Mouse (Mus musculus) adipocyte (in vitro differentiated cells): ENCODE data around the gene Cxcl17.
"Not testable (repeated sequence)": the region's sequence is repeated elsewhere in the genome, so short reads cannot be mapped to it uniquely, and the experiment has no call there.

Experiments
- DNase-seq: peaks from one replicate; pipeline ENCODE4 v3.0.0-alpha.2; 2016; ENCODE audit warnings: low spot score

The Cxcl17 gene

DNA sequence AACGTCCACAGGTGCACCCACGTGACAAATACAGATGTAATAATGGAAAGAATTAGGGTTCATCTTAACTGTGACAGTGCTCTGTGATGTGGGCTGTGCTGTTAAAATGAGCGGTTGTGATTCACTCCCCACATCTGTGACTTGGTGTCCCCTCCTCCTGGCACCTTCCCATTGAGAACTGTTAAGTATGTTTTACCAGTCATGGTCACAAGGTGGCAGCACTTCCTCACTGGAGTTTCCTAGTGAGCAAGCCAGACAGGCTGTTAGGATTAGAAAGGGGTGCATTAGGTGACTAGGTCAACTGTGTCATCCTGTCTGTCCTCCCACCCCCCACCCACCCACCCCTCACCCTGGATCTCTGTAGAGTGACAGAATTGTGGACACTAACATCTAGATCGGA, 11.7 kb upstream of the Cxcl17 start:
- DNase-seq, result peak; percentile 83

DNA sequence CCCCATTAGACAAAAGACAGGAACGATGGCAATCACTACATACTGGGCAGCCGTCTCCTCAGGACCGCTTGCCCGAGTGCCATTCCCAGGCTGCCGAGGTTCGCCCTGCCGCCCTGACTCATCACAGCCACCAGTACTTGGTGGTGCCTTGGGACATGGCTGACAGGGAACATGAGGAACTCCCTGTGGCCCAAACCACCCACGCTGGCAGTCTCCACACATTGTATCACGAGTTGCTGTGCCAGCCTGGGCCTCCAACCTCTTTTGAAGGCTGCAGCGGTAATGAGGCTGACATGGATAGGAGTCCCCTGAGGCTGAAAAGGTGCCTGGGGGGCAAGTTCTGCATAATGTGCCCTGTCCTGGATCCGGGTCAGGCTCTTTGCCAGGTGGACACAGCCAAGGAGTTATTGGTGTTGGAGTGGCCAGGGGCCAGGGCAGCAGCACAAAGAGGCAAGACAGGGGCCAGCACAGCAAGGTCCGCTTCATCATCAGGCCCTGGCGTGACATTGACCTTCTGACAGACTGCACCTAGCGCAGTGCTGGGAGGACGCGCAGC, 9.7 kb upstream of the Cxcl17 start:
- DNase-seq, result no peak

DNA sequence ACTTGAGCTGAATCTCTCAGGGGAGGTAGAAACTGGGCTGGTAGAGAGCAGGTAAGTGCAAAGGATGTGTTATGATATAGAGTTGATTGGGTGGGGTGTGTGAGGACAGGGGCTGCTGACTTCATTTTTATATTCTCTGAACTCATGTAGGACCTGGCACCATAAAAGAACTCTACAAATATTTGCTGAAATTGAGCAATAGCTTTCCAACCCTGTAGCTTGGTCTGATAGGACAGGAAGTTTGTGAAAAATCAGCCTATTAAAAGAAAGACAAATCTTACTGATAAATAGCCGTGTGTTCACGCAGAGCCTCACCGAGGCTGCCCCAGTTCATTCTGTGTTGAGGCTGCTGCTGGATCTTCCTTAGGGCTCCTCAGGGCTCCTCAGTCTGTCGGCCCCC, 7.3 kb upstream of the Cxcl17 start:
- no peak for DNase-seq

DNA sequence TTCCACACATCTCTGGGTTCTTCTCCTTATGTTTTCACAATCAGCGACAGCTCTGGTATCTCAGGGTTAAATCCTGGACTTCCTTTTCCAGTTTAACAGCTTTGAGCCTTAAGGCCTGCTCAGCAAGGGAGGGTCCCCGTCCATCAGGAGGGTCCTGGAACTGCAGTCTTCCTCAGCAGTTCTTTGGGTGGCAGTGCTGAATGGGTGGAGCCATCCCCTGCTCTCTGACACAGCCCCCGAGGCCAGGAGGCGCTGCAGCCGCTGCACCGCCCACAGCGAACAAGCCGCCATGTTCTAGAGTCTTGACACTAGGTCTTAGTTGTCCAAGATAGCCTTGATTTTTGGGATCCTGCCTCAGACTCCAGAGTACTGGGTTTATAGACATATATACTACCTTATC, 6.8 kb upstream of the Cxcl17 start:
- no peak for DNase-seq

DNA sequence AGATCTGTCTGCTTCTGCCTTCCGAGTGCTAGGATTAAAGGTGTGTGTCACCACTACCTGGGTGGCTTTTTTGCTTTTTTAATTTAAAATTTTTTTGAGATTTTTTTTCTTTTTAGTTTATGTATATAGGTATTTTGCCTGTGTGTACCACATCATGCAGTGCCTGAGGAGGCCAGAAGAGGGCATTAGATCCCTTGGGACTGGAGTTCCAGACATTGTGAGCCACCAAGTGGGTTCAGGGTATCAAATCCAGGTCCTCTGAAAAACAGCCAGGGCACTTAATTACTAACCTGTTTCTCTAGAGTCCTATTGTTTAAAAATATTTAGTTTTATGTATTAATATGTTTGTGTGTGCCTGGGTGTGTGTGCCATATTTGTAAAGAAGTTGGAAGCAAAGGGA, 4.9 kb upstream of the Cxcl17 start:
- no peak for DNase-seq

DNA sequence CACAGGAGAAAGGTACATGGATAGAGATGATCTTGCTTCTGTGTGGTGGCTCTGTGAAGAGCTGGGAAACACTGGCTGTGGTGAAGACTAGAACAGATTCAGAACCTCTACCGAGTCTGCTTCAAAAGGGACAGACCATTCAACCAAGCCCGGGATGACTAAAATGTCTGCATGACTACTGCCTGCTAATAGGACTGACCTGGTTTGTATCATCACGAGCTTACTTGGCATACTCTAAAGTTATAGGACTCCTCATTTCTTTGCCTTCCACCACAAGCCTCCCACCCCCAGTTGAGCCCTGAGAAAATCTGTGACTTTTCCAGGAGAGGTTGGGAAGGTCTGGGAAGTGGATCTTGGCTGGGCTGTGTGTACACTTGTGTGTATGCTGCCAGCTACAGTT, 825 bp downstream of the Cxcl17 start:
- no peak for DNase-seq

DNA sequence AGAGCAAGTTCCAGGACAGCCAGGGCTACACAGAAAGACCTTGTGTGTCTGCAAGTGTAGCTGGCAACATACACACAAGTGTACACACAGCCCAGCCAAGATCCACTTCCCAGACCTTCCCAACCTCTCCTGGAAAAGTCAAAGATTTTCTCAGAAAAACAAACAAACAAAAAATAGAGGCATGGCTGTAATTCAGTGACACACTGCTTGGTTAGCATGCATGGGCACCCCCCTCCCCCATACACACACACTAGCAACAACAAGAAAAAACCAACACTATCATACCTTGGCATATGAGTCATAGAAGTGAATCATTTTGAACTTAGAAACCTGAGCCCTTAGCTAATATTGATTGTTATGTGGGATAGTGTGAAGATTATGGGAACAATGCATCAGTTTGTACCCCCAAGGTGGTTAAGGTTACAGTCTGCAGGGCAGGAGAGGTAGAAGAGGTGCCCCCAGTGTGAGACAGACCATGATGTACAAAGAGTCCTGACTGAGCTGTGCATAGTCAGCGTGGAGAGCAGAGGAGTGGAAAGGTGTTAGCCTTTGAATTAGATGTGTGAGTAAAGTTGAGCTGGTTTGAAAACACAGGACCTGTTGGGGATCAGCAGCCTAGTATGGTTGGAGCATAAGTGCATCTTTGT, 1.6 kb downstream of the Cxcl17 start:
- no peak for DNase-seq

DNA sequence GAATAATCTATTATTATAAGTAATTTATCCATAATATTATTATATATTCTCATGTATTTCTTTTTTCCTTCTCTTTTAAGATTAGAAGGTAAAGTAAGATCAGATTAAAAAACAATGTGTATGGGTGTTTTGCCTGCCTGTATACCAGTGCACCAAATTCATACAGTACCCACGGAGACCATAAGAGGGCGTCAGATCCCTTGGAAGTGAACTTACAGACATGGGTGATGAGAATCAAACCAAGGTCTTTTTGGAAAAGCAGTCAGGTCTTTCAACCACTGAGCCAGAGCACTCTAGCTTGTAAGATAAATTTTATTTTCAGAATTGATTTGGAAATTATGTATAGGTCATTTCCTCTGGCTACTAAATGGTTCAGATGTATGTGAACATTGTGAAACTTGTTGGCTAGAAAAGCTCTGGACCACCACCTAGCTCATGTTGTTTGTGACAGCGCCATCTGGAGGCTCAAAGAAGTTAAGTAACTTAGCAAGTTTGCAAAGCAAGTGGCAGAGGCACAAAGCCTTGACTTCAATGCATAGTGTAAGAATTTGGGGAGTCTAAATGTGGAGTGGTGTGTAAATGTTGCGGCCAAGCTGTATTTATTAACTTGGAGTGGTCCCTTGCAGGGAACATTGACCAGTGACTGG, 3.4 kb downstream of the Cxcl17 start:
- peak; percentile 29 for DNase-seq

DNA sequence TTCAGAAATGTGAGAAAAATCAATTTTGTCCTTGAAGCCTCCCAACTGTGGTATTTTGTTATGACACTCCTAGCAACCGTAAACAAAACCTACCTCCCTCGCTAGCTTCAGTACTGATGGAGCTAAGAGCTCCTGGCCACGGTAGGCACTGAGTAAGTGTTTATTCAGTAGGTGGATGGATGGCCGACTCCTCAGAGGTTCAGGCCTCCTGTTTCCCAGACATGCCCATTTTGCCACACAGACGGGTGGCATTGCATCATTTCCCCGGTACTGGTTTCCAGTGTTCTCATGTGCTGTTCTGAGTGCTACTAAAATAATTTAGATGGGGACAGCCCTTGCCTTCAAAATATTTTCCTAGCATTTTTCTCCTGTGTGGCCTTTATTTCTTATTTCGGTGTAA, 6.2 kb downstream of the Cxcl17 start:
- no peak for DNase-seq

DNA sequence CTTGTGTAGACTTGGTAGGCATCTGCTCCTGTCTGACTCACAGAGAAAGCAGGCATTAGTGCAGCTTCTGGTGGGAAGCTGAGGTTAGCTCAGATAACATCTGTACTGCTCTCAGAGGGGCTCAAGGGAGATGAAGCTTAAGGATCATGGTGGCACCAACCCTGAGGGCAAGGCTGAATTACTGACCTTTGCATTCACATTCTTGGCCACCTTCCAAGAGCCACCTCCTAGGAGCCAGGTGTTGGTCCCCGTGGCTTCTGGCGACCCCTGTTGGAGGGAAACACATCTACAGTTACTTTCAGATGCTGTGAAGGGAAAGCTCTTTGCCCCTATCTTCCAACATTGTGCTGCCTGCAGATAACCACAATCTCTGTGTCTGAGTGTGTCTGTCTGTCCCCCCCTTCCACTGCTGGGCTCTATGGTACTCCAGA, 10.0 kb downstream of the Cxcl17 start:
- DNase-seq, result peak; percentile 66

DNA sequence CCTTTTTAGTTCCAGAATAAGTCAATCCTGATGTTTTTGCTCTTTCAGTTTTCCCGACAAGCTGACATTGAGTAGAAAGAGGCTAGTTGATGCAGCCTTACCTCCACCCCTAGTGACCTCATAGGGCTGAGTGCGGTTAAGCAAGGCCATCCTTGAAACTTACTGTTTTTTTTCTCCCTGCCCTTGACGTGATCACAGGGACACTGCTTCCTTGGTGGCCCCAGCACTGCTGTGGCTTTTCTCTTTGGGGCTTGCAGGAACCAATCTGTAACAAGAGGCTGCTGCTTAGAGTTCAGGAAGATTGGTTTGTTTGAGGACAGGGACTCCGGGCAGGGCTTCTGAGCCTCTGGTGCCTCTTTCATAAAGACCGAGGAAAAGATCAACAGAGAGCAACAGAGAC, 10.7 kb downstream of the Cxcl17 start:
- no peak for DNase-seq

DNA sequence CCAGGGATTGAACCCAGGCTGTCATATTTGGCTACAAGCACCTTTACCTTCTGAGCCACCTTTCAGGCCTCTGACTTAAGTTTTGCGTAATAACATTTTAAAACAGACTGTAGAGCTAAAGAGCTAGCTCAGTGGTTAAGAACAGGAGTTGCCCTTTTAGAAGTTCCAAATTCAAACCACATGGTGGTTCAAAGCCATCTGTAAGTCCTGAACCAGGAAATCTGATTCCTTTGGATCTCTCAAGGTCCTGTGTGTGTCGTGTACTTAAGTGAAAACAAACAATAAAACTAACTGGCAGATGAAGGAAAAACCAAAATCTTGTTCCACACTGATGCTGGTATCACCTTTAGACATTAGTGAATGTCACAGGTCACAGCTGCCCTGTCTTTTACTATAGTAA, 11.1 kb downstream of the Cxcl17 start:
- no peak for DNase-seq

DNA sequence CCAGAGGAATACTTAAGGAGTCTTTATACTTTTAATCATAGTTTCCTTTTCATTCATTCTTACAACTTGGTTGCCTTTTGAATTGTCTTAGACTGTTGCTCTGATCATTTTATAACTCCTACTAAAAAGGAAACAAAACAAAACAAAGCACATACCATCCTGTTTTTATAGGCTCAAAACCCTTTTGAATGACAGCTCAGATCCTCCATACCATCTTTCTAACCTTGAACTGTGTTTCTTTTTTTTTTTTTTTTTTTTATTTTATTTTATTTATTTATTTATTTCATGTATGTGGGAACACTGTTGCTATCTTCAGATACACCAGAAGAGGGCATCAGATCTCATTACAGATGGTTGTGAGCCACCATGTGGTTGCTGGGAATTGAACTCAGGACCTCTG, 13.7 kb downstream of the Cxcl17 start:
- DNase-seq, result not testable (repeated sequence)

DNA sequence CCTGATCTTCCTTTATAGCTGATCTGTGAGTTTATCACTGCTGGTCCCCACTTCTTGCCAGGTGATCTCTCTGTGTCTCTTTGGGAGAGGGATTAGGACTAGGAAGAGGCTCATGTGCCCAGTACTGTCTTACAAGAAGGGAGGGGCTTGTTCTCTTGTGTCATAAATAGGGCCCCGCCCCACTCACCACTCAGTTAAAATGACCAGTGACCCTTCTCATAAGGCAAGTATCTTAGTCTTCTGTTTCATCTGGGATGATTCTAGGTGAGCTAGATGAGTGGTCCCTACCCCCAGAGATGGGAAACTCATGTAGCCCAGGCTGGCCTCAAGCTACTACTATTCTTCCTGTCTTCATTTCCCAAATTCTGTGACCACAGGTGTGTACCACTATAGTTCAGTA, 14.1 kb downstream of the Cxcl17 start, which contains the start of gene Lipe:
Lipe (minus strand) TSS at position 101 of the 400 bp plus-strand sequence.
- no peak for DNase-seq

DNA sequence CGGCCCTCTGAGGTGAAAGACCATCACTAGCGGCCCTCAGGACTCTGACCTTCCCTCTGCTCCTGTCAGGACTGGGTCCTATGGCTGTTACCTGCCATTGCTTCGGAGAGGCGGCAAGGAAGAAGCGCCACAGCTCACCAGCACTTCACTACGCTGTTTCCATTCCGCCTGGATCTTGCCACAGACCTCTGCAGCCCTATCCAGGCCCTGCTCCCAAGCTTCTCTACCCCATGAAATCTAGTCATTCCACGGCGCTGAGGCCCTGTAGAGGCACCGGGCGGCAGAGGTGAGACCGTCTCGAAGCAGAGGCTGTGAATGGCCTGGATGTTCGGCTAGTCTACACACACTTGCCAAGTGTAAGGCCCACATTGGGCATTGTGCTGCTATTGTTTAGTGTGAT, 16.1 kb downstream of the Cxcl17 start:
- DNase-seq, result no peak

DNA sequence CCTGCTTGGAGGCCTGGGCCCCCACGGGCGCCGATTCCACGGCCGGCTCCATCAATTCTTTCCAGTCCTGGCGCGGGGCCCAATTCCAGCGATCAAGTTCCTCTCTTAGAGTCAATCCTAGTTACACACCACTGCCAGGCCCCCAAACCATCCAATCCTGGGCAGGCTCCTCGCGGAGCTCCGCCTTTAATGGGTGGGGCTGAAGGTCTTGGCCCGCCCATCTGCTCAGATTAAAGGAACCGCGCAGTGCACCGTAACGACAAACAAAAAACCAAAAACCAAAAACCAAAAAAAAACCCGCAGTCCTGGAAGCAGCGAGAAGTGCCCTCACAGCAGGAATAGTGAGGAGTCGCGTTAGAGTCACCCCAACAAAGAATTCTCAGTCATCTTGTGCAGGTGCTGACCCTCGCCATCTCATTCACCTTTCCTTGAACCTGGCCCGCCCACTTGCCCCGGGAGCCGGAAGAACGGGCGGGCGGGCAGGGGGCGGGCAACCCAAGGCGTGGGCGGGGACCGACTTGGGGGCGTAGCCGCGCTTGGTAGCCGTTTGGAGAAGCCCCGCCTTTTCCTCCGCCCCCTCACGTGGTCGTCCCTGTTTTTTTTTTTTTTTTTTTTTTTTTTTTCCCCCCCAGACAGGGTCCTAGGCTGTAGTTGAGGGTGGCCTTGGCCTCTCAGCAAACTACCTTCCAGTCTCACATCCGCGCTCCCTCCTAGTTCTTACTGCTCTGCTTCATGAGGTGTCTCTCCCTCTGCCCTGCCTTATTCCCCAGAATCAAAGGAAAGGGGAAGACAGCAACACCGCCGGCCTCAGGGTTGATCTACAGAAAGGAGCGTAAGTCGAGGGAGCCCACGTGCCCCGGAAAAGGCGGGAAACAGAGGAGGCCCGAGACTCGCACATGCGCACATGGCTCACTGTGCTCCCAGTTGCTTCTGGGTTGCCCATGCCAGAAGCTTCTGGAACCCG, 16.8 kb downstream of the Cxcl17 start:
- peak; percentile 94 for DNase-seq

DNA sequence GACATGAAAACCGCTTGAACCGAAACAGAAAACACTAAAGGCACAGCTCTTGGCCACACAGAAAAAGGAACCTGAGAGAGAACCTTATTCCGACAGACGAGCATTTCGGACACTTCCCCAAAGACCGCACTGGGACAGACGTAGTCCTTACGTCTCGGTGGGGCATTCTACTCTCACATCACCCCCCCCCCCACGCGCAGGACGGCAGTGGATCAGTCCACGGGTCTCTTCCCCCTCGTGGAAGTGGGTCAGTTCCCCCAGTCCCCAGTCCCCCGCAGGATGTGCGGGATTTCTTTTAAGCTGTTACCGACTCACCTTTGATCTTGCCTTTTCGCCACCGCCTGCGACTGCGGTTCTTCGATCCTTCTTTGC, 17.5 kb downstream of the Cxcl17 start:
- DNase-seq, result no peak

DNA sequence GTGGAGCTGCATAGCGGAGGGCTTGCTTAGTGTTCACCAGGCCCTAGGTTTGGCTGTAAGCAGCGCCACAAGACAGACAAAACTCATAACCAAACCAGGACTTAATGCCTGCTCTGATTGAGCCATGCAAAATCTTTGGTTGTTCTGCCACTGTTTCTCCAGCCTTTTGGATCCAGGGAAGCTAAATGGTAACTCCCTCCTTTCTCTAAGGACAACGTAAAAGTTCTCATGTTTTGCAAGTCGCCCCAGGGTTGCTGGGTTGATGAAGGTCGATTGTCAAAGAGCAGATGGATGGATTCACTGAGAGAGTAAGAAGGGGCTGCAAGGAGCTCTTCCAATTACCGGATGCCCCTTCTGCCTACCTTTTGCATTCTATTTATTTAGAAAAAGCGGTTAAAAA, 17.9 kb downstream of the Cxcl17 start:
- peak; percentile 25 for DNase-seq

DNA sequence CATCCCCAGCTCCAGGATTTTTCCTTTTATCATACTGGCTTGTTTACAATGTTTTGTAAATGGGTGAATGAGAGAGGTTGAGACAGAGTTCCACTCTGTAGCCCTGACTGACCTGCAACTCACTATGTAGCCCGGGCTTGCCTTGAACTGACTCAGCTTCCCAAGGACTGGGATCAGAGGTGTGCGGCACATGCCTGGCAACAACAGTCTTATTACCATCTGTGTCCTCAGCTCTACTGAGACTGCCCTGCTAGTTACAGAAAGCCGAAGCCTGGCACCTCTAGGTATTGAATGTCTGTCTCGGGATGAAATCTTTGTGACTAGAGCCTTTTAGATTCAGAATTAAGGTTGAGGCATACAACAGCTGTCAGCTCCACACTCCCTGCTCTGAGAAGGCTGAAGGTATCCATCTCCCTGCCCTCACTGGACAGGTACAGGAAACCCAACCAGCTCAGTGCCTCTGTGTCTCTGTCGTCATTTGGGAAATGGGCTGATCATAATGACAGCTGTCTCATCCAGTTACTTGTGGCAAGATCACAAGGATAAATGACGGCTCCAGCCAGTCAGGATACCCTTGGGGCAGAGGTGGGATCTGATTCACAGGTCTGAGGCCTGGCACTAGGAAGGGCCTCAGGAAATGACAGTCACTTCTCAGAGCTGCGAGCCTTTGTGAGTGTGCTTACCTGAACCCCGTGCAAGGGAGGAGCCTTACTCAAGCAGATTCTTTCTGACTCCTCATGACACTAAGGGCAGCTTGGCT, 19.1 kb downstream of the Cxcl17 start:
- peak; percentile 52 for DNase-seq

DNA sequence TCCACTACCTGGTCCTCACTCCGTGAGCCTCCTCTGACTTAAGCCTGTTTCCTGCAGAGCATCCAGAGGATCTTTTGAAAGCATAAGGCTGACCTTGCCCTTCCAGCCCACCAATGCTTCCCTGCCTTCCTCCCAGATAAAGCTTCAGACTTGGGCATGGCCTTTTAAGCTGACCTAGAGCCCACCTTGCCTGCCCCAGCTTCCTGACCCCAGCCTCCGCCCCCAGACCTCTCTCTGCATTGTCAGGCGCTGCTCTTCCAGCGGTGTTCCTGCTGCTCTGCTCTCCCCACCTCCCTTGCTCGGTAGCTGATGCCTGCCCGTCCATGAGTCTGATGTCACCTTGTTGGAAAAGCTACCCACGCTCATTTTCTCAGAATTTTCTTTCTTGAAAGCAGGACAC, 19.8 kb downstream of the Cxcl17 start:
- DNase-seq, result peak; percentile 12

DNA sequence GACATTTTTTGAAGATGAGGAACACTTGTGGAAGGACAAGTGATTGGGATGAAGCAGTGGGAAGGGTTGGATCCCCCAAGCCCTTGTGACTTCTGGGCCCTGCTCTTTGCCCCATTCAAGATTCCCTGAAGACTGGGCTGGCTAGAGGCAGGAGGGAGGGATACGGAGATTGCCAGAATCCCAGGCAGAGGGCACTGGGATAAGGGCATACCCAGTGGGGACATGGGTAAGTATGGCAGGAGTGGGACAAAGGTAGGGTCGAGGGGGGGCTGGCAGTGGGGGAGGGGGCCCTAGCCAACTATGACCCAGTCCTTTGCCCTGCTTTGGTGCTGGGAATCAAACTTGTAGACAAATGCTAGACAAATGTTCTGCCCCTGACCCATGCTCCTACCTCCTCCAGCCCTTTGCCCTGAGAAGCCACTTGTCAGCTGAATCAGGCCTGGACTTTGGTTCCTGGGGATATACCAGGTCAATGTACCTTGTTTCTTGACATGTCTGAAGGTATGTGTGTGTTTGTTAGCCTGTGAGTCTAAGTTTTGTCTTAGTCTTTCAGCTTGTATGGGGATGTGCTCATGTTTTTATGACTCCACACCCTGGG, 20.7 kb downstream of the Cxcl17 start:
- DNase-seq, result peak; percentile 92
